Mouse (Mus musculus) layer of hippocampus, adult 18-20 months (tissue): ENCODE measurements at regions not wholly inside any gene's neighbourhood (a gene's known extent, or its start where the extent isn't known, plus 50 kb on each side); places are given as distances from the start of the nearest gene placed in this dataset.

ENCODE experiments used
- DNase-seq, 2 experiments: peaks; one replicate each; pipeline ENCODE4 v3.0.0; 2022; ENCODE audit warnings: low spot score in 2 of 2

GRCm38 (mm10) chr15:67048621-67049020, 547.9 kb upstream of the Lrrc6 start:
- DNase-seq = no peak

GRCm38 (mm10) chr15:67048148-67048547, 547.4 kb upstream of the Lrrc6 start:
- DNase-seq = no peak

GRCm38 (mm10) chr15:67045920-67046804, 545.5 kb upstream of the Lrrc6 start:
- DNase-seq = no peak

GRCm38 (mm10) chr15:67045329-67045728, 544.6 kb upstream of the Lrrc6 start:
- no peak for DNase-seq

GRCm38 (mm10) chr15:67044806-67045205, 544.1 kb upstream of the Lrrc6 start:
- no peak for DNase-seq

- no peak for DNase-seq
Observed at GRCm38 (mm10) chr15:67042131-67042530, 541.4 kb upstream of the Lrrc6 start.

- no peak for DNase-seq
Observed at GRCm38 (mm10) chr15:67040229-67040628, 539.5 kb upstream of the Lrrc6 start.

- DNase-seq = no peak
Observed at GRCm38 (mm10) chr15:67039421-67039907, 538.8 kb upstream of the Lrrc6 start.

- DNase-seq = no peak
Observed at GRCm38 (mm10) chr15:67037647-67038046, 536.9 kb upstream of the Lrrc6 start.

- no peak for DNase-seq
Observed at GRCm38 (mm10) chr15:67036341-67036740, 535.6 kb upstream of the Lrrc6 start.

- DNase-seq = no peak
Observed at GRCm38 (mm10) chr15:67033936-67034335, 533.2 kb upstream of the Lrrc6 start.

GRCm38 (mm10) chr15:67031866-67032526, 531.3 kb upstream of the Lrrc6 start:
- peak in 1 of 2 experiments; percentile 35 for DNase-seq

- no peak for DNase-seq
Observed at GRCm38 (mm10) chr15:67030975-67031374, 530.3 kb upstream of the Lrrc6 start.

GRCm38 (mm10) chr15:67028161-67028560, 527.5 kb upstream of the Lrrc6 start:
- DNase-seq = no peak

GRCm38 (mm10) chr15:67027751-67028150, 527.0 kb upstream of the Lrrc6 start:
- DNase-seq = no peak

- DNase-seq = no peak
Observed at GRCm38 (mm10) chr15:67025746-67026145, 525.0 kb upstream of the Lrrc6 start.

- DNase-seq = no peak
Observed at GRCm38 (mm10) chr15:67024386-67024785, 523.7 kb upstream of the Lrrc6 start.

GRCm38 (mm10) chr15:67023081-67023480, 522.4 kb upstream of the Lrrc6 start:
- DNase-seq = no peak

GRCm38 (mm10) chr15:67021391-67021790, 520.7 kb upstream of the Lrrc6 start:
- no peak for DNase-seq

GRCm38 (mm10) chr15:67019891-67020290, 519.2 kb upstream of the Lrrc6 start:
- no peak for DNase-seq

- DNase-seq = no peak
Observed at GRCm38 (mm10) chr15:67019194-67019661, 518.5 kb upstream of the Lrrc6 start.
